Mouse (Mus musculus) right cerebral cortex, adult 2 months (tissue): ENCODE measurements around the gene Ddb1.
A peak's percentile ranks its signal among the peaks of the same experiment; 100 is the strongest.
"Not testable (repeated sequence)": the region's sequence is repeated elsewhere in the genome, so short reads cannot be mapped to it uniquely, and the experiment has no call there.

Source experiments
- DNase-seq, 2 experiments: peaks; one replicate each; pipeline ENCODE4 v3.0.0; 2021 to 2022; ENCODE audit warnings: low spot score in 2 of 2

Ddb1 gene

DNA sequence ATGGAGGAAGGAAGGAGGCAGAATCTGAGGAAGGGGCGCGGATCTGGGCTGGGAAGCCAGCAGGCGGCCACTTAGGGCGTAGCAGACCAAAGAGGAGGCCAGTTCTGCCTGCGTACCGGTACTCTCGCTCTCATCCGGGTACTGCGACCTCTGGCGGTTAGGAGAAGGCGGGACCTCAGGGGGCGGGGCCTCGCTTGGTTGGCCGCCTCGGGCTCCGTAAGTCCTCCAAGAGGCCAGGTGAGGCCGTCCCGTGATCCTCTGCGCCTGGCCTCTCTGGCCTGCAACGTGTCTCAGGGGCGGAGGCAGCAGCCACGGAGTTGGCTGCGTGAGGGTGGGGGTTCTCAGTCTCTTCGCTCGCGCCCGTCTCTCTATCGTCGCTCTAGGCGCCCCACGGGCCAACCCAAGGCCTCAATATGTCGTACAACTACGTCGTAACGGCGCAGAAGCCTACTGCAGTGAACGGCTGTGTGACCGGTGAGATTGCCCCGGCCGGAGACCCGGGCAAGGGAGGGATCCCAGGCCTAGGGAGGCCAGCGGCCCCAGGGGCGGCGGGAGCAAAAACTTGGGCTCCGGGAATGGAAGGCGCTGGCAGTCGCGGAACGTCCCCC, at the start of gene Ddb1, which contains the start of gene Tkfc:
Ddb1 (plus strand) TSS at position 35 of the 608 bp plus-strand sequence.
Tkfc (minus strand) TSS at position 362 of the 608 bp plus-strand sequence.
- peak; percentile 99 for DNase-seq

DNA sequence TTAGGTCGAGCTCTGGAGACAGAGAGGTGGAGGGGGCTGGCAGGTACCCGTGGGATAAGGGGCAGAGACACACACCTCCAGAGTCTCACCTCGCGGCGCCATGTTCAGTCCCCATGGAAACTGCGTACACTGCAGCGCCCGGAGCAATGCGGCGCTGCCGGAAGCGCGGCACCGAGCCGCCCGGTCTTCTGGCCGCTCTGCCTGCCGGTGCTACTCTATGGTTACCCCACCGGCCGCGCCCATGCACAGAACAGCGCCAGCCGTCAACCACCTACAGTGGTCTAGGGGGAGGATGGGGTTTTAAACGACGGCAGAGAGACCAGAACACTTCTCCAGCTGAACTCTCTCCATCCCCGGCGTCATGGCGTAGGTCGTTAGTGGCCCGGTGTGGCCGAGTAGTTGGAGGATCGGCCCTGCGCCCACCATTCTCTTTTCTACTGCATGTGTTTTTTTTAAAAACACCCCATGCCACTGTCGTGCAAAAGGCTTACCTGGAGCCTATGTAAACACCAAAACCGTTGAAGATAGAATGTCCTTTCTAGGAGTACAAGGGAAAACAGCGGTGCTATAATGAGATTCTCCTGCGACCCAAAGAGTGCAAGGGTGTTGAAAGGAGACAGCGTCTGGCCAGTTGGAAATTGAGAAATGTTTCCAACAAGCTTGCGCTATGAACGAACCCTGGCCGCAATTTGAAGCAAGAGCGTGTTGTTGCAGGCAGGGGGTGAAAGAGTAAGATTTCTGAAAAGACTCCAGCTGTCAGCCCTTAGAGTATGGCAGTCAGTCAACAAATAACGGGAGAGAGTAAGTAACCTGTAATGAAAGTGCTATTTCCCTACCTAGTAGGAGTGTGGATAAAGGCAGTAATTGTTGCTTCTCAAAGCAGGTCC, 49.3 kb upstream of the Ddb1 start, which contains the start of gene Tmem216:
Tmem216 (minus strand) TSS at position 615 of the 887 bp plus-strand sequence.
- DNase-seq: peak; percentile 80 to 88

DNA sequence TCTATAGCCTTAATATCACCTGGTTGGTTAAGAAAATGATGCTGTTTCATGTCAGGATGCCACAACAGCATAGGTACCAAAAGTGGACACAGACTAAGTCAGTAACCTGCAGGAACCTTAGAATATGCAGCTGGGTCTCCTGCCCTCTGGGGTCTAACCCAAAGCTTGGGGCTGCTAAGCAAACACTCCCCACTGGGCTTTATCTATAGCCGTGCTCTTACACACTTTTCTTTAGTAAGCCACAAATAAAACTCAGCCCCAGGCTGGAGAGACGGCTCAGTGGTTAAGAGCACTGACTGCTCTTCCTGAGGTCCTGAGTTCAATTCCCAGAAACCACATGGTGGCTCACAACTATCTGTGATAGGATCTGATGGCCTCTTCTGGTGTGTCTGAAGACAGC, 48.1 kb upstream of the Ddb1 start:
- DNase-seq: no peak

DNA sequence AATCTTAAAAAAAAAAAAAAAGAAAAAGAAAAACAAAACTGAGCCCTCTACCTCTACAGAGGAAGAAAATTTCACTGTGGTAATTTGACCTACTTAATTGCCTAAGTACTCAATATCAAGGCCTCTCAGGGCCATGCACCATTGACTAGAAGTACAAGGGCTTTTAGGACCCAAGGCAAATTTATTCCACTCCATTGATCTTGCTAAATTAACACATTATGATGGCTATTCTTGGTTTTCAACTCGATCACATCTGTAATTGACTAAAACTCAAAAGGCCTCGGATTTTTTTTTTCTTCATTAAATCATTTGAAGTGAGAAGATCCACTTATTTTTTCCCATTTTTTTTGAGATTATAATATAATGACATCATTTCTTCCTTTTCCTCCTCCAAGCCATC, 47.7 kb upstream of the Ddb1 start:
- DNase-seq: no peak

DNA sequence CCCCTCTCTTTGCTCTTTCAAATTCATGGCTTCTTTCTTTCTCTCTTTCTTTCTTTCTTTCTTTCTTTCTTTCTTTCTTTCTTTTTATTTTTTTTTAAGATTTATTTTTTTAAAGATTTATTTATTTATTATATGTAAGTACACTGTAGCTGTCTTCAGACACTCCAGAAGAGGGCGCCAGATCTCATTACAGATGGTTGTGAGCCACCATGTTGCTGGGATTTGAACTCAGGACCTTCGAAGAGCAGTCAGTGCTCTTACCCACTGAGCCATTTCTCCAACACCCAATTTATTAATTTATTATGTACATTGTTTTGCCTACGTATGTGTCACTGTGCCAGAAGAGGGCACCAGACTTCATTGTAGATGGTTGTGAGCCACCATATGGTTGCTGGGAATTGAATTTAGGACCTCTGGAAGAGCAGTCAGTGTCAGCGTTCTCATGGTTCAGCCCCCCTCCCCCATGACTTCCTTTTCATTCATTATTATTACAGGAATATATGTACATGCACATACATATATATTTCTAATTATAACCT, 47.2 kb upstream of the Ddb1 start:
- DNase-seq: not testable (repeated sequence)

DNA sequence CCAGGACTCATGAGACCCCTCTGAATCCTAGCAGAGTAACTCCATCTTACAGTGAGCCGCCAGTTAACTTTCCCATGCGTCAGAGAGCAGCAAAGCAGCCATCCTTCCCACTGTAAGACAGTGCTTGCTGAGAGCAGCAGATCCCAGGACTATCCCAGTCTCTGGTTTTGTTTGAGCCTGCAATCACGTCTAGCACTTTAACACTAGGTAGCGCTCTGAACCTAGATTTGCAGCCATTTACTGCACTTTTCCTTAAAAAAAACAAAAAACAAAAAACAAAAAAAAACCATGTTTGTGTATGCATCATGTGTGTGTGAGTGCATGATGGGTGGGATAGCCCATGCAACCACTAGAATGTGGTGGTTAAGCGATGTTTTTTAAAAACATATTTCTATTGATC, 45.0 kb upstream of the Ddb1 start:
- no peak for DNase-seq

DNA sequence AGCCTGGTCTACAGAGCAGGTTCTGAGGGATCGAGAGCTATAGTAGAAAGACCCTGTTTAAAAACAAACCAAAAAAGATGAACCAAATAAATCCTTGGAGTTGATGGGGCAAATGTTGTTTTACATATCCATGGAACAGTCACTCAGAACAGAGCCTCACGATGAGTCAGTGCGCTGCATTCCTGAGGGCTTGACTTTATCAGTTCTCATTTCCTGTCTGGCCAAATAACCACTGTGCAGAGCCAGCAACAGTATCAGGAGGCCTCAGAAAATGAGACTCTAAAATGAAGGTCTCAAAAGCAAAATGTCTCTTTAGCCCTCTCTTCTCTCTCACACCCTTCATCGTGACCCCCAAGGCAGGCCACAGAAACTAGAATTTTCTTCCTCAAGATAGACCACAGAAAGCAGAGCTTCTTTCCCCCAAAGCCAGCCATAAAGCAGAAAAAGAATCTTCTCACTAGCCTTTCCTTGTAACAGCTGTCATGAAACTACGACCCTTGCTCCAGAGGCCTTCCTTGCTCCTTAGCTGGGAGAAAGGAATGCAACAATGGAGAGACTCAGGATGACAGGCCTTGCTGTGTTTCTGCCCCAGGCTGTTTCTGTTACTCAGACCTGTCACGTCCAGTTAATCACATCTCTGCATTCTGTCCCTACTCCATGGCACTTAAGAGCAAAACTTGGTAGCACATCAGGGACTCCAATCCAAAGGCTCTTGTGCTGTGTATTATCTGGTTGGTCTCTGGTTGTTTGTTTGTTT, 43.4 kb upstream of the Ddb1 start:
- no peak for DNase-seq

DNA sequence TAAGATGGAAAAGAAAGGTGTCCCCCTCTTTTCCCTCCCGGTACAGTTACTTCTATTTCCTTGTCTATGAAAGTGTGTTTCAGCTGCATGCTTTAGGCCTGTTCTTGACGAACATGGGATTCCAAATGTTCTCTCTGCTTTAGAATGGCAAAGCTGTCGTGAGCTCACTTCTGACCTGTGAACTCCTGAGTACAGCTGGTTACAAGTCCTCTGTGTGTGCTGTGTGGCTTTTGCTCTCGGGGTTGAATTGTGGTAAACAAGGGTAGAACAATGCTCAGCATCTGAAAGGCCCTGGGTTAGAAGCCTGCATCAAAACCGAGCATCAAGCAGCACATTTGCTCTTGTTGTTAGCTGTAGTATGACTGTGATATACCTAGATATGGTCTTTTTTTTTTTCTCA, 42.8 kb upstream of the Ddb1 start:
- no peak for DNase-seq

DNA sequence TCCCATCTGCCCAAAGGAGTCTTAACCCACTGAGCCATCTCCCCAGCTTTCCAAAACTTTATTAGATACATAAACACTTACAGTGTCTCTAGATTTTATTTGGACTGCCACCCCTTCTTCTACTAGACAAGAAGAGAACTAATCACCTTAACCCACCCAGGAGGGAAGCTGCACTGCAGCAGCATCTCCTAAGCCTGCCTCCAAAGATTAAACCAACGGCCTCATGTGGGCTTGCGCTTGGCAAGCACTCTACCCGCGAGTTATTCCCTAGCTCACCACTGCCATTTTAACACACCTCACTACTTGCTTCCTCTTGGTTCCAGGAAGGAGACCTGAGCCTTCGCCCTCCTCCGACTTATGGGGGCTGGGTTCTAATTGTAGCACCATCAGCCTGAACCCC, 40.8 kb upstream of the Ddb1 start:
- DNase-seq: no peak

DNA sequence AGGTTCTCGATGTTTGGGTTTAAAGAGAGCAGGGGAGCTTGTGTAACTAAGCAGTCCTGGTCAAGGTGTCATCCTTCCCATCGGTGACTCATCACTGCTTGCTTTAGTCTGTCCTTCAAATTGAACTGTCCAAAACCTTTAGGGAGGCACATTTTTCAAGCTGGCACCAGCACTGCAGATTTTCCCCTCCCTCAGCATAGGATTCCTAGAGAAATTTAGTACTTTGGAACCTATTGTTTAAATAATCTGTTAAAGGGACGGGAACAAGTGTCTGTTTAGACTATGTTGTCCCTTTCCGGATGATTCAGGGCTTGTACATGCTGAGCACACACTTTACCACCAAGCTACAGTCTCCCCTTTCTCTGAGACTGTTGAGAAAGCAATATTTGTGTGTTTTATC, 39.9 kb upstream of the Ddb1 start:
- no peak for DNase-seq

DNA sequence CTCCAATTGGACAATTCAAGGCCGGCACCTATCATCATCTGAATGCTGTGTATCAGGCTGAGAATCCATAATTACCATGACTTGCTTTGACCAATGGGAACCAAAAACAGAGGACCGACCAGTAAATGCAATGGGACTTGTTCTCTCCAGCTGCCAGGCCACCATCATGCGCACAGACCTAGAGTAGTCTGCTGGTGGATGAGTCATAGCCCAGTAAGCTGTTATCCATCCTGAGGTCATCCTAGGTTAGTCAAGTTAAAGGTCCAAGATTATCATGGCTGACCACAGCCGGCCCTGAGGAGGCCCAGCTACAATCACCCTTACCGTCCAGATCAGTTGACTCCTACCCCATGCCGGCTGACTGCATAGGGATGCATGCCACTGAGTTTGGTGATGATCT, 35.5 kb upstream of the Ddb1 start:
- DNase-seq: no peak

DNA sequence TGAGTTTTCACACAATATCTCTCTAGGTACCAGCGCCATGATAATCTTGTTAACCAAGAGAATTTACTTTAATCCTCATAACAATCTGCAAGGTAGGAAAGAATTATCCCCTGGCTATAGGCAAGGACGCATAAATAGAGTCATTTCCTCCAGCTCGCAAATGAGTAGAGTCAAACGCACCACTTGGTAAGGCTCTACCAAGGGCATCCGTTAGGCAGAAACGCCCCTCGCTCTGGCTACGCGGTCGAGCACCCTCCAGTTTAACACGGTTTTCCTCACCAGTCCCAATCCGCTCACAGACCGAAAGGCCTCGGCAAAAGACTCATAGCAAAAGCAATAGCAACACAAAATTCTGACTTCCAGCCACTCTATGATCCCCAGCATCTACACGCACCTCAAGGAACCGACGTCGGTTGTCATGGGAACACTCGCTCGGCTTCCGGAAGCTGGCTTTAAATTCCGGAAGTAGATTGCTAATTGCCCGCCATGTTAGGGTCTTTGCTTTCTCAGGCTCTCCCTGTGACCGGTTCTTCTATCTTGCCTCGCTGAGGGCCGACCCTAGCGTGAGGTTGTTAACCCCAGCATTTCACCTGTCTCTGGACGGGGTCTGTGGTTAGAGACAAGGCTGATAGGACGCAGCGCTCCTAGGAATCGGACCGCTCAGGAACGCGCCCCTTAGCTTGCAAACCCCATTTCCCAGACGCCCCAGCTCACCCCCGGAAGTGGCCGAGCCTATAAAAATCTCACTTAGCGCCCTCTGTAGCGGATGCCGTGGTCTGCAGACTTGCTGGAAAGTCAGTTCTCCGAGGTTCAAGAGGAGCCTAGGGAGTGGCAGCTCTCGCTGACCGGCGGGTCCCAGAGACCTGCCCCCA, 28.2 kb upstream of the Ddb1 start, which contains the start of the genes Cyb561a3 and Tmem138:
Cyb561a3 (plus strand) TSS at position 483 of the 872 bp plus-strand sequence.
Tmem138 (minus strand) TSS at position 673 of the 872 bp plus-strand sequence.
- peak; percentile 93 to 95 for DNase-seq

DNA sequence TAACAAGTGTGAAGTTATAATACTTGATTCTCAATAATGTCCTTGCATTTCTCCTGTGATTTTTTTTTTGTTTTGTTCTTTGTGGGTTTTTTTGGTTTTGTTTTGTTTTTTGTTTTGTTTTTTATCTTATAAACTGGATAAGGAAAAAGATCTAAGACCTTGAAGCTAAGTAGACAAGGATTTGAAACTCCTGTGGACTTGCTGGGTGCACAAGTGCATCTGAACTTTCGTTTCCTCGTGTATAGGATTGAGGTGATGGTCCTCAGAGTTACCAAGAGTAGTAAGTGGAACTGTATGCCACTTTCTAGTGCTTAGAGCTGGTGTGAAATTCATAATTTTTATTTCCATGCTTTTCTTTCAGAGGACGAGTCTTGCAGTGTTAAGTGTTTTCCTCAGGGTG, 25.0 kb upstream of the Ddb1 start:
- DNase-seq: no peak

DNA sequence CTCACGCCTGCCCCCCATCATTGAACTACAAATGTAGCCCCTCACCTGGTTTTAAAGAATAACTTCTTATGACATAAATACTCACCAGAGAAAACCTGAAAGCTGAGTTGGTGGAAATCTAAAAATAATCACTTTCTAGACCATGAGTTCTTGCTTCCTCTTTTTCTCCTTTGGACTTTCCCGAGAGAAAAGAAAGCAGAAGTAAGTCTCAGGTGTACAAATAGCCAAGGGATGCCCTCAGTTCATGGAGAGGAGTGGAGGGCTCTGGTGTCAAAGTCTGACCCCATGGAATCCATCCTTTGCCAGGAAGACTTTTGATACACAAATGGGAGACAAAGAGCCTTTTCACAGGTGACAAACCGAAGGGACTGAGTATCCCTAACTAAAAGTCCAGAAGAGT, 24.4 kb upstream of the Ddb1 start:
- no peak for DNase-seq

DNA sequence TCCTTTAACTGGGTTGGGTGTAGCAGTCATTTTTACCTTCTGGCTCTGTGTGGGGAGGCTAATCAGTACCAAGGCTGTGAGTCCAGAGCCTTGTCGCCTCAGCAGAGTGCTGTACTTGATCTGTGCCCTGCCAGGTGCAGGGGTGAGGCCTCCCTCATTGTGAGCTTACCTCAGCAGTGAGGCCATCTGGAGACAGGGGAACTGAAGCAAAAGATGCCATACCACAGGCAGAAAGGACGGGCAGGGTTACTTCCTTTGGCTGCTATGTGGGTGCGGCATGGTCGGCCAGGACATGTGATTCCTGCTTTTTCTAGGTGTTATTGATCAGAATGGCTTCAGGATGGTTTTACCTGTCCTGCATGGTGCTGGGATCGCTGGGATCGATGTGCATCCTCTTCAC, 23.1 kb upstream of the Ddb1 start:
- DNase-seq: no peak

DNA sequence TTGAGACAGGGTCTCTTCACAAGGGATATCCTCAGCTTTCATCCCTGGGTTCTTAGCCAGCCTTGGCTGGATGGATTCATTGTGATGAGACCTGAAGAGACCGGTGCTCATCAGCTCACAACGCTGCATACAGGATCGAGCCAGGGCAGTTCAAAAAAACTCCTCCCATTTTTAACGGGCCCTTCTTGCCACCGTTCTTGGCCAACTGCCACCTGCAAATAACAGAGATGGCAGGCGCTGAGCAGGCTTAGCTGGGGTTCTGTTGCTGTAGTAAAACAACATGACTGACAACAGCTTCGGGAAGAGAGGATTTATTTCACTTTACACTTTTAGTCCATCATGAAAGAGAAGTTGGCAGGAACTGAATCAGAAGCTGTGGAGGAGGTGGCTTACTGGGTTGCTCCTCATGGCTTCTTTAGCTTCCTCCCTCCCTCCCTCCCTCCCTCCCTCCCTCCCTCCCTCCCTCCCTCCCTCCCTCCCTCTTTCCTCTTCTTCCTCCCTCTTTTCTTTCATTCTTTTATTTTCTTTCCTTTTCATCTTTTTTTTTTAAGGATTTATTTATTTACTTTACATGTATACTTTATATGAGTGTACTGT, 21.5 kb upstream of the Ddb1 start:
- DNase-seq: no peak

DNA sequence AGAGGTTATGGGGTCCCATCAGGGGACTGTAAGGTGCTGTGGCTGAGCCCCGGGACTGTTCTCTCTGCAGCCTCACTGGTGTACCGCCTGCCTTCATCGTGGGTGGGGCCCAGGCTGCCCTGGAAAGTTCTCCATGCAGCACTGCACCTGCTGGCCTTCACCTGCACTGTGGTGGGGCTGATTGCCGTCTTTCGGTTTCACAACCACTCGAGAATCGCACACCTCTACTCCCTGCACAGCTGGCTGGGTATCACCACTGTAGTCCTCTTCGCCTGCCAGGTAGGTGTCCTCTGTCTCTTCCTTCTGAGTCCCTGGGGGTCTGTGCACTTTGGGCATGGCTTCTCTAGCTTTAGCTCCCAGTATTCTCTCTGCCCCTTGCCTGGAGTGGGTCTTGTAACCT, 20.0 kb upstream of the Ddb1 start:
- DNase-seq: no peak

DNA sequence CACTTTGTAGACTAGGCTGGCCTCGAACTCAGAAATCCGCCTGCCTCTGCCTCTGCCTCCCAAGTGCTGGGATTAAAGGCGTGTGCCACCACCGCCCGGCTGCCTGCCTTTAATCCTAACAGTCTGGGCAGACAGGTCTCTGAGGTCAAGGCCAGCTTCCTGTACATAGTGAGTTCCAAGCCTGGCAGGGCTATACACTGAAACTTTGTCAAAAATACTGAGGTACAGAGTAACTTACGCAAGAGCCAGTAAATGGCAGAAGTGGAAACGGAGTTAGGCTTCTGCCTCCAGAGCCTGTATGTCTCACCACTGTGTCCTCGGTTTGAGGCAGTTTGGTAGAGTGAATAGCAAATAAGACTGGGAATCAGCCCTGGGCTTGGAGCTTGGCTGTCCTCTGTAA, 17.9 kb upstream of the Ddb1 start:
- no peak for DNase-seq

DNA sequence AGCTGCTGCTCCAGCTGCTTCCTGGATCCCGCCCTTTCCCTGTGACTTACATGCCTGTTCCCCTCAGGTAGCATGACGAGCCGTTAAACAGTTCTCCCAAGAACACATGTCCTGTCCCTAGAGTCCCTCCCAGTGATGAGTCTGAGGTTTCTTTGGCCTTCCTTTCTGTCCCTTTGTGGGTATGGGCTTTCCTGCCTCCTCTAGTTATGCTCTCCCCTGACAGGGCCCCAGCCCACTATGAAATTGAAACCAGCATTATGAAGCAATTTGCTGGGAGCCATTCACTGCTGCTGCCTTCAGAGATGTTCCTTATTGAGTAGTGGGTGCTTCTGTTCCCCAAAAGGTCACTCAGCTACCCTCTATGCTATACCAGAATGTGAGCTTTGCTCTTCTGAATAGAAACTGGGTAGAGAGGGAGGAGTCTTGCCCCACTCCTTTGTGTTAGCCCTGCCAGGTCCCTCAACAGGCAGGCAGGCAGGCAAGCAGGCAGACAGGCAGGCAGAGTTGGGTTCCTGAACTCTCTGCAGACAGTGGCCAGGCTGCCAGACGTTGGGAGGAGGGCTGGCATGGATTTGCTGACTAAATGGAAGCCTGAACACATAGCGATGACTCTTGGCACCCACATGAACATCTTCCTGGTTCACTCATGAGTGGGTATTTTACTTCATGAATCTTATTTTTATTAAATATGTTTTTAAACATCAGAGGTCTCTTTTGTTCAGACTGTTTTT, 15.8 kb upstream of the Ddb1 start:
- no peak for DNase-seq

DNA sequence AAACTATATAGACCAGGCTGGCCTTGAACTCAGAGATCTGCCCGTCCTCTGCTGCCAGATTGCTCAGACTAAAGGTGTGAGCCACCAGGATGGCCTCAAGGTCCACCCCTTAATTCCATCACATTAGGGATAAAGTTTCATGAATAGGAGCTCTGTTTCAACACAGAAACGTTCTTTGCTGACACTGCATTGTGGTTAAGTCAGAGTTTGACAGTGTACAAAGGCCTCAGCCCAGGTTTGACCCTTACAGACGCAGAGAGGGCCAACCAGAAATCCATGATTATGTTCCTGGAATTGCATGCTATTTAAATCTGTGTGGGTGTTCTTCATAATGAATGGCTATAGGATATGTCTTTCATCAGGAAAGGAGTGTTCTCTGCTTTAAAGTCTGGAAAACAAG, 14.8 kb upstream of the Ddb1 start:
- no peak for DNase-seq
